Mouse (Mus musculus) embryonic fibroblast, embryonic 13.5 days (primary cell): Measurements from ENCODE around the gene Gm20388.

Experiments used
- CTCF ChIP-seq: IDR thresholded peaks from 2 replicates; pipeline ENCODE4 v1.5.1; 2011; ENCODE audit warnings: mild to moderate bottlenecking, control low read depth, low read length, moderate library complexity, borderline replicate concordance; ENCODE audit not compliant: insufficient read depth
- POLR2A ChIP-seq: IDR thresholded peaks from 2 replicates; pipeline ENCODE4 v1.6.1; 2011; ENCODE audit warnings: low read depth, mild to moderate bottlenecking, control low read depth, low read length, moderate library complexity

GRCm38 (mm10) chr8:121092141-121092540 lies 1181.5 kb downstream of the Gm20388 start:
- no peak; the same call in 1 of the 2 replicates for TF ChIP-seq POLR2A
- no peak for TF ChIP-seq CTCF
